Mouse (Mus musculus) cerebellum, adult 9-10 months (tissue): ENCODE measurements around the gene Vmn1r160.
"Not testable (repeated sequence)": the region's sequence is repeated elsewhere in the genome, so short reads cannot be mapped to it uniquely, and the experiment has no call there.

Experiments used
- DNase-seq: peaks from one replicate; pipeline ENCODE4 v3.0.0; 2022

The Vmn1r160 gene

DNA sequence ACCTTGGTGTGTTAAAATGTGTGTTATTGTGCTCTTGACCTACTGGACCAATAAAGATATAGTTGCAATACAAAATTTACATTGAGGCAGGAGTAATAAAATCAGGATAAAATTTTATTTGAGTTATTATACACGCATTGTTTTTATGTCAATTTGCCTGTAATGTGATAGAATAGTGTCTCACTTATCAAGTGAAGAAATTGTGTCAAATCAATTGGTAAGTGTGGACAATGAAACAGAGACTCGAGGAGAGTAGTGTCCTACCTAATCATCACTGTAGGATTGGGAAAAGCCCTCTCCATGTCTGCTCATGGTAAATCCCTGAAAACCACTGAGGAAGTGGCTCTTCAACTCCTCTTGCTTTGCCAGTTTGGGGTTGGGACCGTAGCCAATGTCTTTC lies at the start of gene Vmn1r160:
Gene Vmn1r160, plus strand, starts transcription at position 301 of the 400 bp plus-strand sequence.
- DNase-seq = not testable (repeated sequence)

DNA sequence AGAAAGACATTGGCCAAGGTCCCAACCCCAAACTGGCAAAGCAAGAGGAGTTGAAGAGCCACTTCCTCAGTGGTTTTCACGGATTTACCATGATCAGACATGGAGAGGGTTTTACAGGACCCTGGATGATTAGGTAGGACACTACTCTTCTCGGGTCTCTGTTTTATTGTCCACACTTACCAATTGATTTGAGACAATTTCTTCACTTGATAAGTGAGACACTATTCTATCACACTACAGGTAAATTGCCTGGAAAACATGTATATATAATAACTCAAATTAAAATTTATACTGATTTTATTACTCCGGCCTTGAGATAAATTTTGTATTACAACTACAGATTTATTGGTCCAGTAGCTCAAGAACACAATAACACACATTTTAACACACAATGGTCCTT lies 27.5 kb upstream of the Vmn1r160 start, which contains the start of gene Vmn1r159:
Gene Vmn1r159, minus strand, starts transcription at position 101 of the 400 bp plus-strand sequence.
- DNase-seq = not testable (repeated sequence)
